Mouse (Mus musculus) intestine, embryonic 14.5 days (tissue): ENCODE results near the gene Rnf123. TPM values are rescaled to one million over a fixed set of nuclear protein-coding genes. Genes with fewer than 3 reads are reported as not detected.

Source experiments
- microRNA-seq: library from miRNA; unstranded; fragments of <30 nt; microRNA quantifications from one replicate; pipeline ENCODE4, GENCODE M21; 2016
- polyA plus RNA-seq: library from polyadenylated mRNA; unstranded; fragments of >200 nt; fragmentation: Nextera tagmentation; extraction: Ambion mirVana; gene quantifications from 2 replicates; pipeline ENCODE4 v1.2.1, GENCODE M21; 2014

The Rnf123 gene
- polyA plus RNA-seq, 1 experiment from 2014 or later, result 33.2 TPM

Small RNAs within 50 kb of the gene (microRNA-seq; reads per million reads assigned to microRNA genes)
- gene Gm47303 (not detected), gene Mir7088 (not detected)

Other genes with a start within 250 kb of the Rnf123 start
- gene Rbm6, start 210.1 kb downstream of the Rnf123 start, polyA plus RNA-seq, result 64.2 and 74.5 TPM in 2 replicates
- 17.2 and 21.7 TPM in 2 replicates for gene Mon1a, start 195.2 kb downstream of the Rnf123 start, polyA plus RNA-seq
- gene Mst1r, start 176.5 kb downstream of the Rnf123 start, polyA plus RNA-seq, result 3.9 and 4.1 TPM in 2 replicates
- gene Actl11, start 154.9 kb downstream of the Rnf123 start, polyA plus RNA-seq, result not detected in 2 replicates
- gene Camkv, start 147.7 kb downstream of the Rnf123 start, polyA plus RNA-seq, result 1.7 and 1.9 TPM in 2 replicates
- 23.9 and 24.1 TPM in 2 replicates for gene Traip, start 133.2 kb downstream of the Rnf123 start, polyA plus RNA-seq
- 48.0 and 51.1 TPM in 2 replicates for gene Uba7, start 107.8 kb downstream of the Rnf123 start, polyA plus RNA-seq
- gene Gm20661, start 100.3 kb downstream of the Rnf123 start, polyA plus RNA-seq, result 8.7 and 11.4 TPM in 2 replicates
- 58.7 and 62.4 TPM in 2 replicates for gene Inka1, start 97.5 kb downstream of the Rnf123 start, polyA plus RNA-seq
- gene Cdhr4, start 90.8 kb downstream of the Rnf123 start, polyA plus RNA-seq, result 15.7 and 27.3 TPM in 2 replicates
- 0.42 and 0.90 TPM in 2 replicates for gene Gm20662, start 87.0 kb downstream of the Rnf123 start, polyA plus RNA-seq
- 24.6 and 25.8 TPM in 2 replicates for gene Ip6k1, start 80.8 kb downstream of the Rnf123 start, polyA plus RNA-seq
- 29.1 and 33.5 TPM in 2 replicates for gene Gmppb, start 34.1 kb downstream of the Rnf123 start, polyA plus RNA-seq
- 2.5 and 2.7 TPM in 2 replicates for gene Amigo3, start 30.2 kb downstream of the Rnf123 start, polyA plus RNA-seq
- gene Mst1, start 2.9 kb downstream of the Rnf123 start, polyA plus RNA-seq, result 0.17 and 0.78 TPM in 2 replicates
- gene Apeh, start 11.3 kb upstream of the Rnf123 start, polyA plus RNA-seq, result 57.7 and 61.1 TPM in 2 replicates
- 4.1 and 4.6 TPM in 2 replicates for gene Bsn, start 107.0 kb upstream of the Rnf123 start, polyA plus RNA-seq
- 71.7 and 75.6 TPM in 2 replicates for gene Dag1, start 180.6 kb upstream of the Rnf123 start, polyA plus RNA-seq
- gene Nicn1, start 207.1 kb upstream of the Rnf123 start, polyA plus RNA-seq, result 38.9 and 41.2 TPM in 2 replicates
- 23.0 and 24.2 TPM in 2 replicates for gene Amt, start 213.5 kb upstream of the Rnf123 start, polyA plus RNA-seq
- gene Rhoa, start 222.8 kb upstream of the Rnf123 start, polyA plus RNA-seq, result 281 and 309 TPM in 2 replicates
- gene Tcta, start 222.8 kb upstream of the Rnf123 start, polyA plus RNA-seq, result 27.5 and 30.4 TPM in 2 replicates